Mouse (Mus musculus) heart, adult 11 months (tissue): ENCODE data around the gene Mnd1.

Source experiments
- DNase-seq: peaks from one replicate; pipeline ENCODE4 v3.0.0; 2022

Gene Mnd1

GRCm38 (mm10) chr3:84039646-84040475 is 115.7 kb downstream of the Mnd1 start, which contains the start of gene Tmem131l:
Tmem131l (minus strand) TSS chr3:84040175.
- DNase-seq = peak; percentile 98

- DNase-seq = peak; percentile 97
These were observed 116.5 kb downstream of the Mnd1 start for GRCm38 (mm10) chr3:84038981-84039645.

GRCm38 (mm10) chr3:84038126-84038525 is 117.5 kb downstream of the Mnd1 start:
- peak; percentile 53 for DNase-seq
